Mouse (Mus musculus) hindbrain, embryonic 11.5 days (tissue): Measurements from ENCODE around the gene Frmpd3. TPM values are rescaled to one million over a fixed set of nuclear protein-coding genes. Genes with fewer than 3 reads are reported as not detected.

Source experiments
- ATAC-seq: fragments of 200-750 bp; cut with Nextera tagmentation; 2 replicates; pipeline ENCODE4 v1.8.0; 2017; ENCODE audit warnings: mild to moderate bottlenecking, moderate TSS enrichment, moderate library complexity; ENCODE audit not compliant: low FRiP score
- DNase-seq: peaks from one replicate; pipeline ENCODE4 v3.0.0-alpha.2; 2015; ENCODE audit warnings: low spot score
- H3K27ac ChIP-seq: fragments of 300-500 bp; sonication (generic); 2 replicates; pipeline ENCODE4 v1.5.1; 2014; ENCODE audit warnings: mild to moderate bottlenecking, low read depth, low read length
- H3K27me3 ChIP-seq: fragments of 300-500 bp; sonication (generic); 2 replicates; pipeline ENCODE4 v1.6.1; 2014; ENCODE audit warnings: mild to moderate bottlenecking, low read length, moderate library complexity, mixed read lengths; ENCODE audit not compliant: control insufficient read depth, insufficient read depth
- H3K36me3 ChIP-seq: fragments of 300-500 bp; sonication (generic); 2 replicates; pipeline ENCODE4 v1.6.1; 2014; ENCODE audit warnings: mild to moderate bottlenecking, low read length, moderate library complexity, mixed read lengths; ENCODE audit not compliant: control insufficient read depth, insufficient read depth
- H3K4me1 ChIP-seq: fragments of 300-500 bp; sonication (generic); replicated peaks from 2 replicates; pipeline ENCODE4 v1.6.1; 2014; ENCODE audit warnings: low read length, mixed read lengths; ENCODE audit not compliant: control insufficient read depth, insufficient read depth
- H3K4me2 ChIP-seq: fragments of 300-500 bp; sonication (generic); replicated peaks from 2 replicates; pipeline ENCODE4 v1.6.1; 2014; ENCODE audit warnings: mild to moderate bottlenecking, low read depth, low read length
- H3K4me3 ChIP-seq: fragments of 300-500 bp; sonication (generic); 2 replicates; pipeline ENCODE4 v1.5.1; 2014; ENCODE audit warnings: low read depth, low read length
- H3K9ac ChIP-seq: fragments of 300-500 bp; sonication (generic); 2 replicates; pipeline ENCODE4 v1.6.1; 2014; ENCODE audit warnings: low read depth, low read length
- H3K9me3 ChIP-seq: fragments of 300-500 bp; sonication (generic); 2 replicates; pipeline ENCODE4 v1.6.1; 2016; ENCODE audit warnings: low read length; ENCODE audit not compliant: control insufficient read depth
- WGBS: fragments of 180-500 bp; shearing (Covaris S2); extraction: QIAGEN DNeasy Blood & Tissue Kit; methylation state at CpG from one replicate; pipeline ENCODE4 v1.1.7; 2014; 5-methylcytosine and 5-hydroxymethylcytosine counted together
- microRNA counts: library from miRNA; unstranded; fragments of <30 nt; microRNA quantifications from one replicate; lab custom pipeline; 2015
- polyA plus RNA-seq: library from polyadenylated mRNA; unstranded; fragments of >200 nt; fragmentation: Nextera tagmentation; extraction: Ambion mirVana; gene quantifications from 2 replicates; pipeline ENCODE4 v1.2.1, GENCODE M21; 2014

Gene Frmpd3
- polyA plus RNA-seq, 1 experiment from 2014 or later: 2.2 TPM

DNA sequence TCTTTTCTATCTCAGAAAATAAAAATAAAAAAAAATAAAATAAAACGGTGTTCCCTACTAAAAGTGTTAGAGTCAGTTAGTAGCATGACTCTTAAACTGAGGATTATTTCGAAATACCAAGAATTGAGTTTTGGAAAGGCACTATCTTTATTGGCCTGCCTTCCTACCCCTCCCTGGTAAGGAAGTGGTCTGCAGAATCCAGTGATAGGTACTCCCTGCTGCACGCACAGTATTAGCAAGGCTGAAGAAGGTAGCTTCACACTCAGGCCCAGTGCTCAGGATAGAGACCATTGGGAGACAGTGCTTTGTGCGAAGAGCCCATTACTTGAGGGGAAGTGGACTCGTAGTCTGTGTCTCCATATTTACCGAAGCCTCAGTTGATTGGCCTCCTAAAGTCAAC is 136.2 kb downstream of the Frmpd3 start:
- Histone ChIP-seq H3K9ac (no peak overlapping the region), H3K4me1 (no peaks in the 10 kb centered on the region), H3K4me3 (no peak overlapping the region), H3K36me3 (no peaks in the 10 kb centered on the region), H3K4me2 (no peak overlapping the region), H3K9me3 (no peaks in the 10 kb centered on the region), H3K27me3 (no peaks in the 10 kb centered on the region; the same call in 1 of the 2 replicates), H3K27ac (no peak overlapping the region)
- 94% methylated on average over 6 of the region's 6 CpGs for WGBS
- ATAC-seq (no peak), DNase-seq (no peak)

GRCm38 (mm10) chrX:140479171-140479570 is 137.1 kb downstream of the Frmpd3 start:
- H3K27me3 ChIP-seq: no peaks in the 10 kb centered on the region; the same call in 1 of the 2 replicates
- H3K4me1 ChIP-seq: no peaks in the 10 kb centered on the region
- peak; percentile 49 for DNase-seq
- 58% methylated on average over 5 of the region's 5 CpGs for WGBS
- no peak overlapping the region for H3K4me3 ChIP-seq
- ATAC-seq: no peak
- H3K36me3 ChIP-seq: no peaks in the 10 kb centered on the region
- no peak overlapping the region for H3K4me2 ChIP-seq
- H3K9me3 ChIP-seq: no peaks in the 10 kb centered on the region
- no peak overlapping the region for H3K27ac ChIP-seq
- H3K9ac ChIP-seq: no peak overlapping the region

MicroRNA genes within 50 kb of the gene (microRNA counts, 519-probe panel; counts per million panel counts)
- not detected for microRNA mmu-miR-3475 (lab: Ali Mortazavi, UCI)

Other genes starting within 250 kb of the Frmpd3 start
- gene Prps1, start 114.3 kb downstream of the Frmpd3 start, polyA plus RNA-seq: 81.9 and 88.2 TPM in 2 replicates